Mouse (Mus musculus): ENCODE measurements around the gene Ksr1. TPM values are rescaled to one million over a fixed set of nuclear protein-coding genes. Genes with fewer than 3 reads are reported as not detected.

The Ksr1 gene
- 1.6 TPM for polyA plus RNA-seq (2014; fragmentation: Illumina TruSeq; extraction: RNeasy Lipid Tissue Mini Kit (QIAGEN cat#74804); ENCODE audit: low read depth, low replicate concordance)

DNA sequence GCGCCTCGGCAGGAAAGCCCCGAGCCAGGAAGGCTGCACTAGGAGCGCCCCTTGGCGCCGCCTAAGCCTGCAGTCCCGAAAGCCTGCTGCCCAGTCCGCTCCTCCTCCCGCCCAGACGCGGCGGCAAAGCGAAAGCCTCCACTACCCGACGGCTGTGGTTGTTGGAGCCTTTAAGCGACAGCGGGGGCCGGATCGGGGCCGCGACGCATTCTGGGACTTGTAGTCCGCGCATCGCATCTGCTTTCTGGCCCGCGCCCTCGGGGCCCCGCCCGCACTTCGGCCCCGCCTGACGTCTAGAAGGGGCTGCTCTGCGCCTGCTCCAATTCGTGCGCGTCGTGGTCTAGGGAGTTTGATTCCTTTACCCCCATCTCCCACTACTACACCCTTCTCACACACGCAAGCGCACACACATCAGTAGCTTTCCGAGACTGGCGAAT, at the start of gene Ksr1:
TSS of gene Ksr1 (minus strand) at position 77 of the 437 bp plus-strand sequence.

DNA sequence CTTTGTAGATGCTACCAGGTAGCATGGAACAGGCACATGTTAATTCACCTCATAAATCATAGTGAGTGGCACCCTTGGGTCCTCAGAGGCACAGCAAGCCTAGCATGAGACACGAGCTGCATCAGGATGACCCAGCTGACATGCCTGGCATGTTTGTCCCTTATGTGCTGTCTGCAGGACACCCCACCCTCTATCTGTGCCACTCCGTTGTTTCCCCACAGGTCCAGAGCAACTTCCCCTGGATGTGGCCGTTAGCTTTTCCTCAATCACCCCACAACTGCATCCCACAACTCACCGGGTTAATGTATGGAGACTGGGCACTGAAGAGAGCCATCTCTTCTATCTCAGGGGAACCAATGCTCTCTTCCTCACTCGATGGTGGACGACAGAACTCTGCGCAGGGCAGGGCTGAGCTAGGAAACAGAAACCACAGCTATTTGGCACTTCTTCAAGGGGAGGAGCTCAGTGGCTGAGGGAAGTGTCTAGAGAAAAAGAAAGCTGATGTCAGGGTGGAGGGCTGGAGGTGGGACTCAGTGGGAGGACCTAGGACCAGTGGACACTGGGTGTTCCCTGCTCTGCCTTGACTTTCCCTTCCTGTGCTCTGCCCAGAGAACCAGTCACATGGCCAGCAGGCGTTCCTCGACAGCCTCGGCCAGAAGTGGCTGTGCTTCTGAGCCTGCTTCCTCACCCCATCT, 161.6 kb downstream of the Ksr1 start, which contains the start of gene Lgals9:
TSS of gene Lgals9 (minus strand) at position 464 of the 695 bp plus-strand sequence.

Other genes starting within 250 kb of the Ksr1 start
- not detected for gene Nos2, start 225.6 kb downstream of the Ksr1 start, polyA plus RNA-seq (2014; fragmentation: Illumina TruSeq; extraction: RNeasy Lipid Tissue Mini Kit (QIAGEN cat#74804); ENCODE audit: low read depth, low replicate concordance)
- 20.9 TPM for gene Lgals9, start 161.5 kb downstream of the Ksr1 start, polyA plus RNA-seq (2014; fragmentation: Illumina TruSeq; extraction: RNeasy Lipid Tissue Mini Kit (QIAGEN cat#74804); ENCODE audit: low read depth, low replicate concordance)
- gene Wsb1, start 108.3 kb upstream of the Ksr1 start, polyA plus RNA-seq (2014; fragmentation: Illumina TruSeq; extraction: RNeasy Lipid Tissue Mini Kit (QIAGEN cat#74804); ENCODE audit: low read depth, low replicate concordance): 522 TPM
- gene Gm9964, start 150.5 kb upstream of the Ksr1 start, polyA plus RNA-seq (2014; fragmentation: Illumina TruSeq; extraction: RNeasy Lipid Tissue Mini Kit (QIAGEN cat#74804); ENCODE audit: low read depth, low replicate concordance): not detected
- gene Nf1, start 193.3 kb upstream of the Ksr1 start, polyA plus RNA-seq (2014; fragmentation: Illumina TruSeq; extraction: RNeasy Lipid Tissue Mini Kit (QIAGEN cat#74804); ENCODE audit: low read depth, low replicate concordance): 33.9 TPM

All from sigmoid colon, adult 10 weeks (tissue).